Mouse (Mus musculus) liver, adult 2 months (tissue): ENCODE measurements around the gene Nfu1.
A peak's percentile ranks its signal among the peaks of the same experiment; 100 is the strongest.

Source experiments
- CTCF ChIP-seq: fragments of 200-500 bp; IDR thresholded peaks from 2 replicates; pipeline ENCODE4 v1.5.1; 2011; ENCODE audit warnings: low read depth, low read length, control low read depth
- POLR2A ChIP-seq: fragments of 200-500 bp; IDR thresholded peaks from 2 replicates; pipeline ENCODE4 v1.6.1; 2011; ENCODE audit warnings: low read length, control low read depth; ENCODE audit not compliant: insufficient read depth; ENCODE audit errors: extremely low read depth

DNA sequence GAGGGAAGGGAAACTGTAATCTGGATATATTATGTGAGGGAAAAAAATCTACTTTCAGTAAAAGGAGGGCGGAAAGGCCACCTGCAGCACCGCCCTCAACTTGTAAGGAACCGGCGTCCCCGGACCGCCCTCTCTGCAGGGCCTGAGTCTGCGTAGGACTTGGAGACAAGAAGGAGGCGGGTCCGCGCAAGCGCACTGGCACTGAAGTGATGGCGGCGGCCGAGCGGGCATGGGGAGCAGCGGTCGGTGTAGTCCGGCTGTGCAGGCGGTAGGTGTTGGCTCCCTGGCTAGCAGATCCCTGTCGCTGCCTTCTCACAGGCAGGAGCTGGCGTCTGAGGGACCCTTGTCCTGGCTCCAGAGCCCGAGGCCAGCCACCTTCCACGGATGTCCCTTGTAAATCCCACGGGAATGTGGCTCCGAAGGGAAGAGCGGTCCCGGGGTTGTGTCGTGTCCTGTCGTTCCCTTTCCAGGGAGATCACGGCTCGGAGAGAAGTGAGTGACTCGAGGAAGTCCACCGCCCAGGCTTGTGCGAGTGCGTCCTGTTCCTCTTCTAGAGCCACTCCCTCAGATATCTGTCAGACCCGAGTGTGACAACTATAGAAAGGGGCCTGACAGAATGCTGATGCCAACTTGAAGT lies 774 bp downstream of the Nfu1 start:
- TF ChIP-seq CTCF (no peak), POLR2A (peak; percentile 87)
